Mouse (Mus musculus) c-Kit-positive CD71-negative TER-119-negative erythroid progenitor cells, embryonic 14.5 days (primary cell): Measurements from ENCODE around the gene Ttll4.

Experiments
- DNase-seq: peaks from one replicate; pipeline ENCODE4 v3.0.0-alpha.2; 2013; ENCODE audit warnings: low read depth

Ttll4 gene

DNA sequence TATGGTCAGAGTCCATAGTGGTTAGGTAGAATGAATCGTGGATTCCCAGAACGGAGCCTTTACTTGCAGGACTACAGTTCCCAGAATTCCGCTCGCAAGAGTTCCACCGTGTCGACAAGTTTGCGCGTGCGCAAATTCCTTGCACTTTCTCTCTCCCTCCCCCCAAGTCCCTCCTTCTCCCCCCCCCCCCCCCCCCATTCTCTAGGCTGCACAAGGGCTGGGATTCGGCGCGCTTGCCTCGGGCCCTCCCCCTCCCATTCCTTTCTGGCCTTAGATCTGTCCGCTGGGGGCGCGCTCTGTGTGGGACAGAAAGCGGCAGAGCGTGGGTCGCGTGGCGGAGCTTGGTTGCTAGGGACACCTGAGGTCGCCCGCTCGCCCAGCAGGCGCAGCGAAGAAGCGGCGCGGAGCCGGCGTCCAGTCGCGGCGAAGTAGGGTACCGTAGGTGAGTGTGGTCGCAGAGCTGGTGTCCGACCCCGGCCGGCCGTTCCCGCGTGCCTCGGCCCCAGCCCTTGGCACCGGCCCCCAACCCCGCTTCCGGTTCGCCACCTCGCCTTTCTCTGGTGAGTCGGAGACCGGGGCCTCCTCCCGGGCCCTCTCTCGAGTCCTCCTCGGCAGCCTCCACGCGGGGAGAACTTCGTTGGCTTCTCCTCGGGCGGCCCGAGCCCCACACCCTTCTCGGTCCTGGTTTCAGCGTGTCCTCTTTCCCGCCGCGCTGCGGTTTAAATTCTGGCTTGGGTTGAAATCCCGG is at the start of gene Ttll4:
Ttll4 (plus strand) TSS at position 298 of the 748 bp plus-strand sequence.
- peak; percentile 94 for DNase-seq

DNA sequence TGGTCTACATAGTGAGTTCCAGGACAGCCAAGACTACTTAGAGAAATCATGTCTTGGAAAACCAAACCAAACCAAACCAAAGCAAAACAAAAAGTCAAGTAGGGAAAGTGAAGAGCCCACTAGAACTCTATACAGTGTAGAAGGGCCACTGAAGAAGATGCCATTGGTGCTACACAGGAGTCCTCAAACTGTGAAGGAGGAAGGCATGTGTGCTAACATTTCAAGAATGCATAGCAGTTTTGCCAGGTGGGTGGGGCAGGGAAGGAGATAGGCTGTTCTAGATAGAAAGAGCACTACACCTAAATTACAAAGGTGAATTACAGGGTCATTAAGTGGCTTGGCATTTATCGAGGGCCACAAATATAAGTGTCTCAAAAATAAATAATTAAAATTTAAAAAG is 37.4 kb upstream of the Ttll4 start:
- no peak for DNase-seq

GRCm38 (mm10) chr1:74626076-74626475 is 35.5 kb upstream of the Ttll4 start:
- DNase-seq: no peak

GRCm38 (mm10) chr1:74628001-74628400 is 33.5 kb upstream of the Ttll4 start:
- no peak for DNase-seq

DNA sequence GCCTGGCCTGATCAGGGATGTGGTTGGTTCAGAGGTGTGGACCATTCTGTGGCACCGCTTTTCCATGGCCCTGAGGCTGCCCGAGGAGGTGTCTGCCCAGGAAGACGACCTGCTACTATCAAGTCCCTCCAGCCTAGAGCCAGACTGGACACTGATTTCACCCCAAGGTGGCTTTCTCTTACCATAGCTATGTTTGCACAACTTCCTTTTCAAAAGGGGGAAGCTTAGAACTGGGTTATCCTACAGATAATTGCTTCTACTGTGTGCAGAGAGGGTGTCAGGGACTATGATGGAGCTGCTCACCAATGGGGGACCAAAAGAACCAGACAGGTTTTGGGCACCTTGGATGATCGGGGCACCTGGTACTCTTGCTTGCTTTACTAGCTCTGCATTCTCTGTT is 28.8 kb upstream of the Ttll4 start:
- no peak for DNase-seq

DNA sequence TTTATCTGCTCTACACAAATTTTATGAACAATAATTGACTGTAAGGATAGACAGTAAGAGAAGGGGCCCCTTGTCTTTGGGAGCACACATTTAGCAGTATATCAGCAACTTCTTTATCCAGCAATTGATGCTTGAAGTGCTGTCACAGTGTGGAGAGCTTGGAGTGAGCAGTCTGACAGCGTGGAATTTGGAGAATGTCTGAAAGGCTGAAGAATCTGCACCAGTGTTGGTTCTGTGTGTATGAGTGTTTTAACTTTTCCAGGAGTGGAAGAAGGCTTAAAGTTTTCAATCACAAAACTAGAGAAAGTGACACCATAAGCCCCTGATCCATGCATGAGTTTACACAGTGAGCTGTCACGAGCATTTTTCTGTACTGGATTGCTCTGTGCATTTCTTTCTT is 18.0 kb upstream of the Ttll4 start:
- DNase-seq: no peak

DNA sequence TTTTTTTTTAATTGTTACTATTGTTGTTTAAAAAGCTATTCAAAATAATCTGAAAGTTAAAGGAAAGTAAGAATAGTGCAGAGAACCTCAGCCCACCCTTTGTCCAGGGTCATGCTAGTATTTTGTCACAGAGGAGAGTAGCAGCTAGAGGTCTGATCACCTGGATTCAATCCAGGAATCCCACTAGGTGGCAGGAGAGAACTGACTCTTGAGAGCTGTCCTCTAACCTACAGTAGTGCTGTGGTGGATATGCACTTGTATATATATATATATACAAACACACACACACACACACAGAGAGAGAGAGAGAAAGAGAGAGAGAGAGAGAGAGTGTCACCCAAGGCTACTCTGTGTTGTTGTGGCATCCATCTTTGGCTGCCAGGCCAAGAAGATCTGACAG is 17.6 kb upstream of the Ttll4 start:
- peak; percentile 12 for DNase-seq

GRCm38 (mm10) chr1:74662253-74662865 is 814 bp downstream of the Ttll4 start:
- no peak for DNase-seq

- DNase-seq: no peak
These were observed 3.6 kb downstream of the Ttll4 start for GRCm38 (mm10) chr1:74665153-74665552.

GRCm38 (mm10) chr1:74668371-74668770 is 6.8 kb downstream of the Ttll4 start:
- no peak for DNase-seq

DNA sequence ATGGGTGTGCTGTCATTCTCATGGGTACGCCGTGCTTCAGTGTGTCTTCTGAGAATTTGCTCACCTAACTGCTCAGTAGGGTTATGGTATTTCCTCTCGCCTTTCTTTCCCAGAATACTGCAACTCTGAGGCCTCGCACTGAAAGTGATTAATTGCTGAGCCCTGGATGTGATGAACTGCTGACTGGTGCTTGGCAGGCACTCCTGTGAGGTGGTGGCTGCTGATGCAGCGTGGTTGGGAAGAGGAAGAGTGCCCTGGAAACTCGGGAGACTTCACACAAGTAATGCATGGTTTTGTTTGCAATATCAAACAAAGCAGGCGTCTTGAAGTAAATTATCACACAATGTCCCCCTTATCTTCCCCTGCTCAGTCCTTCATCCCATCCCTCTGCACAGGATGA is 11.2 kb downstream of the Ttll4 start:
- DNase-seq: no peak

- DNase-seq: no peak
These were observed 15.3 kb downstream of the Ttll4 start for GRCm38 (mm10) chr1:74676863-74677262.

DNA sequence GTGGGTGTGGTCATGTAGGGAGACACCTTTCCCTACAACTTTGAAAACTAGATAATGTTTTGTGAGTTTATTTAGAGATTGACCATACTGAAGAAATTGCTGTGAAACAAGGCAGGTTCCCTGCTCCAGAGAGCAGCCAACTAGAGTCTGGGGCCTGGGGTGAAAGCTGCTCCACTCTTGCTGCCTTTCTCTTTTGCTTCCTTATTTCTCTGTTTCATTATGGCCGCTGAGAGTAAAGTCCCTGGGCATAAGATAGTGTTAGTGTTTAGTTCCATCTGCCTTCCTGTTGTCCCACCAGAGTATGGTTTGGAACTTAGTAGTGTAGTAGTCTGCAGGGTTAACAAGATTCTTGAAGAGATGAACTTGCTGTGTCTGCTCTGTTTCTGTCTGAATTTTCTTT is 16.3 kb downstream of the Ttll4 start:
- DNase-seq: no peak

DNA sequence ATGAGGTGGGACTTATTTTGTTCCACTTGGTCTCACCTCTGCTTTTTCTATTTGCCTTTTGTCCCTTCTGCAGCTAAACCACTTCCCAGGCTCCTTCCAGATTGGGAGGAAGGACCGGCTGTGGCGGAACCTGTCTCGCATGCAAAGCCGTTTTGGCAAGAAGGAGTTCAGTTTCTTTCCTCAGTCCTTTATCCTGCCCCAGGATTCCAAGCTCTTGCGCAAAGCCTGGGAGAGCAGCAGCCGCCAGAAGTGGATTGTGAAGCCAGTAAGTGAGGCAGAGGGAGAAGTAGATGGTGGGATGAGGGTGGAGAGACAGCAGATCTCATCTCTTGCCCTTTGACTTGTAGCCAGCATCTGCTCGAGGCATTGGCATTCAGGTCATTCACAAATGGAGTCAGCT is 25.6 kb downstream of the Ttll4 start:
- no peak for DNase-seq

DNA sequence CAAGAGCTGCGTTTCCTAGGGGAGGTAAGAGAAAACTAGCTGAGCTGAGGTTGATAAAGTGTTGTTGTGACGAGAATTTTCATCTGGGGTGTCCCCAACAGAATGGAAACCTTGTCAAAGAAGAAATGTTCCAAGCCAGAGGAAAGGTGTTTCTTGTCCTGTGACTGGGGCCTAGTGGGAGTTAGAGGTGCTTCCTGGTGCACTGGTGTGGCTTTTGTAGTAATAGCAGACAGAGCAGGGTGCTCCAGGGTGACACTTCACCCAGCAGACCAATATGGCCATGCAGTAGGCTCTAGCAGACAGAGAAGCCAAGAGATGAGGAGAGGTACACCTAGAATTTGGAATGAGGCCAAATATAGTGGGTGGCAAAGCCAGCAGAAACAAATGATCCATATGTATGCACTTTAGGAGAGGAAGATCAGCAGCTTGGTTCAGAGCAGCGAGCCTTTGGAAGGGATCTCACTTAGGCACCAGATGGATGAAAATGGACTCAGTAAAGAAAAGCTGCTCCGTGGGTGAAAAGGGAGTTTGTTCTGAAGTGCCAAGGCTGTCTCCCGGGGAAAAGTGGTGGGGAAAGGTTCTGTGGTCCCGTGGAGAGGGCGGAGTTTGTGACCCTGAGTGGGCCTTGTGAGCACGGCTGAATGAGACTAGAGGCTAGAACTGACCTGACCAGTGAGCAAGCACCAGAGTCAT is 32.5 kb downstream of the Ttll4 start:
- DNase-seq: no peak

- DNase-seq: no peak
These were observed 34.3 kb downstream of the Ttll4 start for GRCm38 (mm10) chr1:74695836-74696235.

- DNase-seq: no peak
These were observed 35.9 kb downstream of the Ttll4 start for GRCm38 (mm10) chr1:74697416-74697815.

DNA sequence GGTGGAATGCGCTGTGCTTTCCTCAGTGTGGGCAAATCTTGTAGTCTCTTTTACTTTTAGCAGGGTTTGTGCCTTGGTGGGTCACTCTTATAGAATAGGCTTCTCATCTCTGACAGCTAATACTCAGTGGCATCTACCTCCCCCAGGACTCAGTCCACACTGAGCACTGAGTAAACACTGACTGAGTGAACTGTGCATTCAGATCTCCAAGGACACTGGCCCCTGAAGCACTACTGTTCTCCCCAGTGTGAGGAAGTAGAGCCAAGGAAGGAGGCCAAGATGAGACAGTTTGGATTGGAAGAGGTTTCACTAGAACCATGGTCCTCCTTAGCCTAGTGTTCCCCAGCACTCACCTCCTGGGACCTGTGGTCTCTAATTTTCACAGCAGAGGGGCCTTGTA is 36.8 kb downstream of the Ttll4 start:
- no peak for DNase-seq

DNA sequence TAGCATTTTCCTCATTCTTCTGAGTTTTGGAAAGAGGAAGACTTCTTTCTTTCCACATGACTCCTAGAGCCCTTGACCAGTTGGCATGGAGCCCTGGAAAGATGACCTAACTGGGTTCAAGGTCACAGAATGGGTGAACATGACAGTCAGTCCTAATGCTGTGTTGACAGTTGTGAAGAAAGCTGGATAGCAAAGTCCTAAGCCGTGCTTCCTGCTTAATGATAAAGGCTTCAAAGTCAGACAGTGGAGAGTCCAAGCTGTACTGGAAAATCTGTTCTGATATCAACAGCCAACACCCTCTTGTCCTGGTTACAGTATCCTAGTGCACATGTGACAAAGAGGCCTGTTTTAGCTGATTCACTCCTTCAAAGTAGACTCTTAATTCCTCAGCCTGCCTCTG is 37.2 kb downstream of the Ttll4 start:
- DNase-seq: no peak

GRCm38 (mm10) chr1:74702142-74702553 is 40.6 kb downstream of the Ttll4 start:
- no peak for DNase-seq

DNA sequence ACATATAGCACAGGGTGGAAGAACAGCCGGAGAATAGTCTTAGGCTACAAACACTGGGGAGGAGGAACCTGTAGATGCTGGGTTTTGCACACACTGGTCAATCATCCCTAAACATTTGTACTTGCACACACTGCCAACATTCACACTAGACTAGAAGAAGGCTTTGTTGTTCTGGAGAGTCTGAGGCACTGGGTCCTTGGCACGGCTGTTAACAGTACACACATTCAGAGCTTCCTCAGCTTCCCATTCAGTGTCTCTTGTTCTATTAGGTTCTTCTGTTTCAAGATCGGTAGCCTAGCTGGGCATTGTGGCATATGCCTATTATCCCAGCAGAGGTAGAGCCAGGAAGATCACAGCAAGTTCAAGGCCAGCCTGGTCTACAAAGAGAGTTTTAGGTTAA is 42.6 kb downstream of the Ttll4 start:
- no peak for DNase-seq

GRCm38 (mm10) chr1:74705016-74705415 is 43.5 kb downstream of the Ttll4 start:
- DNase-seq: no peak

GRCm38 (mm10) chr1:74709566-74709965 is 48.0 kb downstream of the Ttll4 start:
- DNase-seq: no peak
